Mouse (Mus musculus) lung, adult 2 months (tissue): ENCODE data around the gene Marc1.

ENCODE experiments used
- CTCF ChIP-seq: fragments of 200-500 bp; IDR thresholded peaks from 2 replicates; pipeline ENCODE4 v1.5.1; 2011; ENCODE audit warnings: mild to moderate bottlenecking, low read length, control low read depth; ENCODE audit not compliant: insufficient read depth
- POLR2A ChIP-seq: fragments of 200-500 bp; IDR thresholded peaks from 2 replicates; pipeline ENCODE4 v1.6.1; 2011; ENCODE audit warnings: low read depth, mild to moderate bottlenecking, control low read depth, low read length, borderline replicate concordance; ENCODE audit errors: extremely low read depth

- TF ChIP-seq POLR2A (no peak), CTCF (no peak)
Observed at GRCm38 (mm10) chr1:184857216-184857615, 46.1 kb upstream of the Marc1 start.
